Comparison of ENCODE assay signal across 27 mouse cellular contexts in genomic region chr2:133688121-133688787, GRCm38 (mm10).
DNase-seq lines count a peak whose midpoint lies in the region; ATAC-seq and TF ChIP-seq lines count a peak whose summit lies in the region.
"Had no signal": no experiment of that assay in that cellular context is flagged by ENCODE, and none has a peak within 500 bp of the region (broad histone marks: within the 10 kb centered on the region; RNA-seq: fewer than 3 reads in every experiment).

No protein-coding gene starts in this region.

- H3K27me3 ChIP-seq in liver, embryonic 11.5 days (replicated peaks; ENCODE audit: control insufficient read depth, insufficient read depth, low read length): no peaks in the 10 kb centered on the region
- no peaks in the 10 kb centered on the region for H3K27me3 ChIP-seq in liver, postnatal 0 days (ENCODE audit: insufficient read depth, low read length)
- no peaks in the 10 kb centered on the region for H3K27me3 ChIP-seq in forebrain, embryonic 16.5 days (replicated peaks; ENCODE audit: control insufficient read depth, insufficient read depth, low read length)
- H3K27me3 ChIP-seq: embryonic facial prominence, embryonic 12.5 days; lung, embryonic 15.5 days; midbrain, embryonic 12.5 days had no signal

- DNase-seq in c-Kit-positive CD71-positive TER-119-negative erythroid progenitor cells, embryonic 14.5 days (ENCODE audit: low read depth): peak; percentile 46
- DNase-seq in liver, embryonic 11.5 days (ENCODE audit: low spot score): no peak
- no peak for DNase-seq in liver, postnatal 0 days
- no peak for DNase-seq in frontal cortex, postnatal 10 days (ENCODE audit: low spot score in 2 of 2)
- no peak for DNase-seq in adrenal gland, adult 8-10 months
- no peak for DNase-seq in lung, postnatal 36 days
- DNase-seq: adrenal gland, postnatal 10 days; cerebellum, adult 11-12 months; cerebellum, postnatal 10 days; gastrocnemius, postnatal 36 days; heart, adult 2 months; kidney, adult 11 months; kidney, postnatal 4 days; layer of hippocampus, adult 9-11 months; right cerebral cortex, postnatal 14 days; spleen, adult 18-20 months; thymus, postnatal 25 days had no signal

- no peak overlapping the region for H3K9ac ChIP-seq in liver, embryonic 11.5 days (ENCODE audit: low read depth, low read length)
- no peak overlapping the region for H3K9ac ChIP-seq in liver, postnatal 0 days (replicated peaks)
- no peak overlapping the region for H3K9ac ChIP-seq in forebrain, embryonic 16.5 days (replicated peaks; ENCODE audit: low read depth, low read length)
- H3K9ac ChIP-seq: embryonic facial prominence, embryonic 12.5 days; lung, embryonic 15.5 days; midbrain, embryonic 12.5 days had no signal

- H3K4me2 ChIP-seq in liver, embryonic 11.5 days: no peak overlapping the region
- peak overlapping the region; percentile 14; the same call in 1 of the 2 replicates for H3K4me2 ChIP-seq in liver, postnatal 0 days (ENCODE audit: low read depth, low read length)
- H3K4me2 ChIP-seq in forebrain, embryonic 16.5 days (ENCODE audit: low read length): no peak overlapping the region
- H3K4me2 ChIP-seq: embryonic facial prominence, embryonic 12.5 days; lung, embryonic 15.5 days; midbrain, embryonic 12.5 days had no signal

- peak; percentile 76; the same call in 1 of the 2 replicates for TF ChIP-seq EP300 in liver, postnatal 0 days (IDR thresholded peaks at IDR 0.05; ENCODE audit: low read depth)

- no peaks in the 10 kb centered on the region for H3K36me3 ChIP-seq in liver, embryonic 11.5 days (ENCODE audit: control insufficient read depth, insufficient read depth, low read length)
- H3K36me3 ChIP-seq in liver, postnatal 0 days (replicated peaks; ENCODE audit: insufficient read depth, low read length): no peaks in the 10 kb centered on the region
- no peaks in the 10 kb centered on the region for H3K36me3 ChIP-seq in forebrain, embryonic 16.5 days (ENCODE audit: control insufficient read depth, insufficient read depth)
- H3K36me3 ChIP-seq: embryonic facial prominence, embryonic 12.5 days; lung, embryonic 15.5 days; midbrain, embryonic 12.5 days had no signal

- H3K4me1 ChIP-seq in liver, embryonic 11.5 days (replicated peaks; ENCODE audit: control insufficient read depth, insufficient read depth, low read length): no peaks in the 10 kb centered on the region
- no peaks in the 10 kb centered on the region; the same call in 1 of the 2 replicates for H3K4me1 ChIP-seq in liver, postnatal 0 days (ENCODE audit: insufficient read depth)
- H3K4me1 ChIP-seq in forebrain, embryonic 16.5 days (replicated peaks; ENCODE audit: control insufficient read depth, insufficient read depth, low read length): no peaks in the 10 kb centered on the region
- H3K4me1 ChIP-seq: embryonic facial prominence, embryonic 12.5 days; lung, embryonic 15.5 days; midbrain, embryonic 12.5 days had no signal

- H3K9me3 ChIP-seq in liver, embryonic 11.5 days (ENCODE audit: control insufficient read depth, low read length): no peaks in the 10 kb centered on the region
- no peaks in the 10 kb centered on the region for H3K9me3 ChIP-seq in liver, postnatal 0 days (ENCODE audit: low read length)
- H3K9me3 ChIP-seq in forebrain, embryonic 16.5 days (ENCODE audit: control insufficient read depth, low read length): no peaks in the 10 kb centered on the region
- H3K9me3 ChIP-seq: embryonic facial prominence, embryonic 12.5 days; lung, embryonic 15.5 days; midbrain, embryonic 12.5 days had no signal

- H3K4me3 ChIP-seq in liver, embryonic 11.5 days (ENCODE audit: low read depth, low read length): no peak overlapping the region
- no peak overlapping the region for H3K4me3 ChIP-seq in liver, postnatal 0 days (ENCODE audit: low read depth, low read length)
- no peak overlapping the region for H3K4me3 ChIP-seq in forebrain, embryonic 16.5 days (replicated peaks; ENCODE audit: low read length)
- H3K4me3 ChIP-seq: embryonic facial prominence, embryonic 12.5 days; erythroblast, embryonic 14.5 days; heart, adult 2 months; lung, embryonic 15.5 days; midbrain, embryonic 12.5 days had no signal

- TF ChIP-seq CTCF in liver, postnatal 0 days (IDR thresholded peaks at IDR 0.05; ENCODE audit: low read depth): no peak

- ATAC-seq in erythroblast, adult 5-6 weeks (replicated peaks; ENCODE audit: low FRiP score, poor library complexity, severe bottlenecking): peak; percentile 95
- peak; percentile 94 for ATAC-seq in liver, embryonic 11.5 days (replicated peaks; ENCODE audit: low FRiP score)
- ATAC-seq in liver, postnatal 0 days: peak; percentile 92
- no peak for ATAC-seq in forebrain, embryonic 16.5 days
- ATAC-seq: activated CD4-positive, CD25-positive, alpha-beta regulatory T cell, adult 4 months; forebrain, embryonic 14.5 days; hindbrain, embryonic 16.5 days had no signal

- no peak overlapping the region for H3K27ac ChIP-seq in liver, embryonic 11.5 days (ENCODE audit: low read depth, low read length)
- no peak overlapping the region for H3K27ac ChIP-seq in liver, postnatal 0 days (ENCODE audit: low read depth)
- no peak overlapping the region for H3K27ac ChIP-seq in forebrain, embryonic 16.5 days (ENCODE audit: low read length)
- H3K27ac ChIP-seq: embryonic facial prominence, embryonic 12.5 days; heart, adult 2 months; lung, embryonic 15.5 days; macrophage; midbrain, embryonic 12.5 days had no signal

- WGBS in liver, embryonic 11.5 days: 54% methylated on average over 7 of the region's 7 CpGs
- 57% methylated on average over 7 of the region's 7 CpGs for WGBS in liver, postnatal 0 days (ENCODE audit: insufficient replicate concordance)
- WGBS in forebrain, embryonic 16.5 days: 83% methylated on average over 7 of the region's 7 CpGs
